In genomic region chr8:64871469-64872165, GRCm38 (mm10) we compare ENCODE assay signal across 10 mouse cellular contexts. TPM values are rescaled to one million over a fixed set of nuclear protein-coding genes. Genes with fewer than 3 reads are reported as not detected.
DNase-seq lines count a peak whose midpoint lies in the region; ATAC-seq and TF ChIP-seq lines count a peak whose summit lies in the region.
"Had no signal": no experiment of that assay in that cellular context is flagged by ENCODE, and none has a peak within 500 bp of the region (broad histone marks: within the 10 kb centered on the region; RNA-seq: fewer than 3 reads in every experiment).

No protein-coding gene starts in this region.

- H3K9ac ChIP-seq in kidney, embryonic 16.5 days (replicated peaks; ENCODE audit: low read length): no peak overlapping the region
- H3K9ac ChIP-seq: embryonic facial prominence, embryonic 15.5 days; limb, embryonic 15.5 days had no signal

- no peak overlapping the region for H3K4me2 ChIP-seq in kidney, embryonic 16.5 days (replicated peaks; ENCODE audit: low read depth, low read length)
- H3K4me2 ChIP-seq: embryonic facial prominence, embryonic 15.5 days; limb, embryonic 15.5 days had no signal

- peak; percentile 54 for ATAC-seq in inflammation-experienced regulatory T-cells, adult 6 months
- ATAC-seq in megakaryocyte-erythroid progenitor cell, adult 5-6 weeks (replicated peaks; ENCODE audit: low FRiP score, low TSS enrichment, poor library complexity, severe bottlenecking): peak; percentile 30; the same call in 1 of the 2 replicates
- ATAC-seq in kidney, embryonic 16.5 days (ENCODE audit: low FRiP score, low TSS enrichment): no peak

- H3K36me3 ChIP-seq in kidney, adult 2 months (ENCODE audit: control insufficient read depth, insufficient read depth, low read length): no peaks in the 10 kb centered on the region
- H3K36me3 ChIP-seq in kidney, embryonic 16.5 days (ENCODE audit: insufficient read depth, low read length): no peaks in the 10 kb centered on the region
- H3K36me3 ChIP-seq: embryonic facial prominence, embryonic 15.5 days; limb, embryonic 15.5 days had no signal

- H3K27me3 ChIP-seq in kidney, adult 2 months (replicated peaks; ENCODE audit: control insufficient read depth, insufficient read depth, low read length): no peaks in the 10 kb centered on the region
- H3K27me3 ChIP-seq in kidney, embryonic 16.5 days (ENCODE audit: insufficient read depth, low read length): no peaks in the 10 kb centered on the region
- H3K27me3 ChIP-seq: embryonic facial prominence, embryonic 15.5 days; limb, embryonic 15.5 days had no signal

- TF ChIP-seq POLR2A in kidney, adult 2 months (IDR thresholded peaks at IDR 0.05; ENCODE audit: low read depth, low read length): no peak

- H3K9me3 ChIP-seq in kidney, embryonic 16.5 days (ENCODE audit: low read length): no peaks in the 10 kb centered on the region
- H3K9me3 ChIP-seq: embryonic facial prominence, embryonic 15.5 days; limb, embryonic 15.5 days had no signal

- H3K4me3 ChIP-seq in kidney, adult 2 months (ENCODE audit: insufficient read depth, low read depth, low read length): no peak overlapping the region
- H3K4me3 ChIP-seq in kidney, embryonic 16.5 days (ENCODE audit: low read length): no peak overlapping the region
- H3K4me3 ChIP-seq: embryonic facial prominence, embryonic 15.5 days; limb, embryonic 15.5 days had no signal

- 62% methylated on average over 12 of the region's 12 CpGs for WGBS in kidney, adult 2 months
- 75% methylated on average over 12 of the region's 12 CpGs for WGBS in kidney, embryonic 16.5 days

- DNase-seq in kidney, adult 2 months: peak; percentile 16
- DNase-seq in kidney, postnatal 4 days: no peak
- peak; percentile 56 for DNase-seq in cerebellum, postnatal 14 days
- no peak for DNase-seq in adrenal gland, adult (ENCODE audit: inconsistent age in 2 of 2, low spot score in 1 of 2)
- no peak for DNase-seq in urinary bladder, adult 18-20 months (ENCODE audit: low spot score in 2 of 2)

- TF ChIP-seq CTCF in kidney, adult 2 months (conservative IDR thresholded peaks at IDR 0.05; ENCODE audit: insufficient read depth, insufficient read length, low read depth, low read length): no peak

- H3K4me1 ChIP-seq in kidney, adult 2 months (ENCODE audit: control insufficient read depth, insufficient read depth, low read length): no peaks in the 10 kb centered on the region
- H3K4me1 ChIP-seq in kidney, embryonic 16.5 days (ENCODE audit: insufficient read depth, low read length): no peaks in the 10 kb centered on the region
- H3K4me1 ChIP-seq: embryonic facial prominence, embryonic 15.5 days; limb, embryonic 15.5 days had no signal

- no peak overlapping the region for H3K27ac ChIP-seq in kidney, adult 2 months (ENCODE audit: insufficient read depth, low read depth, low read length)
- no peak overlapping the region for H3K27ac ChIP-seq in kidney, embryonic 16.5 days (ENCODE audit: low read length)
- H3K27ac ChIP-seq: embryonic facial prominence, embryonic 15.5 days; limb, embryonic 15.5 days had no signal

RNA-seq across cellular contexts. Expression of gene Klhl2, which starts 21.8 kb away (rescaled TPM):
- 14.0 and 15.6 TPM in 2 replicates for polyA plus RNA-seq in kidney, adult 2 months (2012; rRNA removed)
- 1 to 10 TPM; 4.5 to 7.6 (median 6.8) TPM for polyA plus RNA-seq in inflammation-experienced regulatory T-cells, adult 6 months (2017; shearing (Covaris generic))
- total RNA-seq in megakaryocyte-erythroid progenitor cell, adult 5-6 weeks (2014; fragmentation: Nextera tagmentation): 5.5 and 6.1 TPM in 2 replicates
- 5.3 and 12.6 TPM in 2 replicates for total RNA-seq in megakaryocyte-erythroid progenitor cell, adult 5-6 weeks (2017)
- 6.7 and 6.9 TPM in 2 replicates for polyA plus RNA-seq in kidney, embryonic 16.5 days (2015; fragmentation: Nextera tagmentation; extraction: Ambion mirVana)

Comparison
In these comparisons a context has a peak if more than half of its experiments do, and no peak if none do; other contexts are left out.
1. DNase-seq: peak in kidney, adult 2 months (single experiment) and cerebellum, postnatal 14 days (2 of 2); none in kidney, postnatal 4 days (0 of 2), adrenal gland, adult (0 of 2) and urinary bladder, adult 18-20 months (0 of 2).